Mouse (Mus musculus) gastrocnemius, postnatal 10 days (tissue): ENCODE measurements around the gene Ppargc1a. TPM values are rescaled to one million over a fixed set of nuclear protein-coding genes. Genes with fewer than 3 reads are reported as not detected.

Experiments used
- DNase-seq: peaks from one replicate; pipeline ENCODE4 v3.0.0; 2021; ENCODE audit warnings: mixed read lengths
- total RNA-seq, 2 experiments: library from RNA; stranded (reverse); gene quantifications; 2 replicates each; pipeline ENCODE4 v1.2.3; 2021

The Ppargc1a gene
- total RNA-seq, 2 experiments from 2014 or later: 22.4 to 27.0 TPM

GRCm38 (mm10) chr5:51553251-51553650 is 14.3 kb downstream of the Ppargc1a start:
- DNase-seq: no peak

DNA sequence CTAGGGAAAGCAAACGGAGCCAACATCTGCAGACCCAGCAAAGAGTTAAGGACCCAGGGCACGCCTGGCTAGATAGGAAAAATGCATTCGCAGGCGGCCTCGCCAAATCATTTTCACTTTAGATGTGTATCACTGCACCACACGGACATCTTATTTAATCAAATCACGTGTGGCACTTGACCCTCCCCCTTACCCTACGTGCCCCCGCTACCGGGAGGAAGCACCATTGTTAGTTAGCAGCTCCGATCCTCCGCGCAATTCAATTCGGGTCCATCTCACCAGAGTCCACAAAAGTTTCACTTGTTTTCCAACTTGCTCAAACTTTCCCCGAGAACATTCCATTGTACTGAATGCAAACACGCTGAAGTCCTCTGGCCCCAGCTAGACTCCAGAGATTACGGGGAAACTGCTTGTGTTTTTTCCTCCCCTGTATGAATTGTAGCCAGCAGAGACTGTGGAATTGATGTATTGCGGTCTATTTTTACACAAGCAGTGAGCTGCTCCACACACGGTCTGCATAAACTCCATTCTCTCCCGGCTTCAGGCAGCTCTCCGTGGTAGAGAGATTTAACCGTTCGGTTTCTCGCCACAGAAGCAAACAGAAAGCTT is 14.9 kb downstream of the Ppargc1a start:
- DNase-seq: peak; percentile 50

- DNase-seq: no peak
These were observed 15.6 kb downstream of the Ppargc1a start for GRCm38 (mm10) chr5:51551852-51552482.

DNA sequence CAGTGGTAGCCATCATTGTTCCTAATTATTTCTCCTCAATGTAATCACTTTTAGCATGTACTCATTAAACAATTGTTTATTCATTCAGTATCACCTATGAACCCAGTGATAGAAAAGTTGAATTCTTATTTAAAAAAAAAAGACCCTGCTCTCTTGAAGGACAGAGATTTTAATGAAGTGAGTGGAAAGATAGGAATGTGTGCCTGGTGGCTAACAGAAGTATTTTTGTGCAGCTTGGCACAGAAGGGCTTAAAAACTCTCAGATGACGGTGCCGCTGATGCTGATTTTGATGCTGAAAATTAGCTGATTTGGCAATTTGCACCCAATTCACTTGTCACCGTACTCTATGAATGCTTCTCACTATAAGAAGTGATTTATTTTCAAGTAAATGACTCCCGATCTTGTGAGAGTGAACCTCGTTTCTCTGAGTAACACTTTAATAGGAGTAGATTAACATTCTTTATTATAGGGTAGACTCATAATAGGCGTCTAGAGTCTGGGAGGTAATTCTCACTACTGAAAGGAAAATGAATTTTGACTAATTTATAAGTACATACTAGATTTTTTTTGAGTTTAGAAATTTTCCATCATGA is 20.0 kb downstream of the Ppargc1a start:
- no peak for DNase-seq

DNA sequence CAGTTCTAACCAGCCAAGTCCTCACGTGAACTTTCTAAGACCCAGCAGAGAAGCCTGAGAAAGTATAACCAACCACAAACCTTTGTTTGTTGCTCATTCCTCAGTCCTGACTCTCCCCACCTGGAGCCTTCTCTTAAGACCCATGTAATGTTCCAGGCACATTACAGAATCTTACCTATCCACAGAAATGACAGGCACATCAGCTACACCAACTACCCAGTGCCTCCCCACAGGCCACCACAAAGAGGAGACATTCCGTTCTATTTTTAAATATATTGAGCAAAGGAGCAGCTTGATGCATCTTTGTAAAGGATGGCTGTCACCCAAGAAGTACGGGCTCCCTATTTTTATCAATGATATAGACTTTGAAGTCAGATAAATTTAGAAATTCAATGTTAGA is 20.7 kb downstream of the Ppargc1a start:
- no peak for DNase-seq

DNA sequence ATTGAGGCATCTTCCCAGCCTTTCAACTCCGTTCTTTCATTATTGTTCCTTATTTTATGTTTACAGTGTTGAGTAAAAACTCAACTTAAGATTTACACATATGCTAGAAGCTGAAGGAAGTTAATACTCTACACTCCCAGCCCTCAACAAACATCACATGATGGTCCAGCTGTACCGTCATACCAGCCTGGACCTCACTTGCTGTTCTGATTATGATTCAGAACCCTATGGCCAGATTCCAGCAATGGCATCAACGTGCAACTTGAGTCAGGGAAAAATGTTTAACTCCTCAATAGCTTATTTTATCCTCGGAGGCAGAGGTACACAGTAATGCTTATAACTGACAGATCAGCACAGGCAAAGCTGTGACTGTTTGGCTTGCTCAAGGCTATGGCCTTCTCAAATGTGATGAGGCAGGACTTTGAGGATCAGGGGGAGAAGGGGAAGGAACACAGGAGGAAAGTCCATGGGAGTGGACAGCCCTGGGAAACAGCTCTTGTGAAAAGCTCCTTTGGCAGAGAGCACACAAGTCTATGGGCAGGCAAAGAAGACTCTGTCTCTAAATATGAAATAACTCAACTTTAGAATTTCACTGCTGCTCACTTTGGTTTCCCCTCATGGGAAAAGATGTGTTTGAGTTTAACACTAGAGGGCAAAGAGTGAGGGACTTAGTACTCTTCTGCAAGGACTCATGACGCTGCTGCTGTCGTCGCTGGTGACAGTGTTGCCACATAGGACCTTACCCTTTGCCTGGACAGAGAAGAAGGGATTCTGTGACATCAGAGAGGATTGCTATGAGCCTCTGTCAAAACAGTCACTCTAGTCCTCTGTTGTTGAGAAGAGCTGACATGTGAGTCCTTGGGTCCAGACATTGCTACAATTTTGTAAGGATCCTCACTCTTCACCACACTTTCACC is 22.1 kb downstream of the Ppargc1a start:
- DNase-seq: no peak

- DNase-seq: no peak
These were observed 23.3 kb downstream of the Ppargc1a start for GRCm38 (mm10) chr5:51544141-51544735.

DNA sequence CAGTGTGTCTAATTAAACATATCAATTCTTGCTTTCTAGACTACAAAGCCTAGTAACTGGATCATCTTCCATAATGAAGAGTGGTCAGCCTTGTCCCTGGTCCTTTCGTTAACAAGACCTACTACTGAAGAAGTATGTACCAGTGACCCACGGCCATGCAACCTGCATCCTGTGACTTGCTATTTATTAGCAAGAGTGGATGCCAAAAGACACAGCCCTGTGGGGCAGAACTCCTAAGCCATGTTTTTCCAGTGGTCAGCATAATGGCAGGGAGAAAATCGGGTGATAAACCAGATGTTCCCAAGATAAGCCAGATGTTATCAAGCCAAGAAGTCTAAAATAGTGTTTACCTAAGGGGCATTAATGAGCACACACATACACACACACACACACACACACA is 26.0 kb downstream of the Ppargc1a start:
- no peak for DNase-seq

- no peak for DNase-seq
These were observed 26.7 kb downstream of the Ppargc1a start for GRCm38 (mm10) chr5:51540816-51541215.

- no peak for DNase-seq
These were observed 28.0 kb downstream of the Ppargc1a start for GRCm38 (mm10) chr5:51539563-51539962.

DNA sequence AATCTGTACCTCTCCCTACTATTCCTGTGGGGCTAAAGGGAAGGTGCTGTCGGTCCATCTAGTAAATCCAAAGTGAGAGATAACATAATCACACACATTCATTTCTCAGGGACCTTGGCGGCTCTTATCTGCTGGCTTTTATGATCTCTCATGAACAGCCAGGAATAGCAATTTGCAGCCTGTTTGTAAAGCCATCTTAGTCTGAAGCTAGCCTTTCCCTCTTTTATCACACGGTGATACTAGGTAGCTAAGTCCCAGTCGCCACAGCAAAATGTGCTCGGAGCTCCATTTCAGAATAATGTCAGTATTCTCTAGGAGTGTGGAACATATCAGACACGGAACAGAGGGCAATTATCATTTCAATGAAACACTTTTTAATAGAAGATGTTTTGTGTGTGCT is 29.2 kb downstream of the Ppargc1a start:
- DNase-seq: no peak

DNA sequence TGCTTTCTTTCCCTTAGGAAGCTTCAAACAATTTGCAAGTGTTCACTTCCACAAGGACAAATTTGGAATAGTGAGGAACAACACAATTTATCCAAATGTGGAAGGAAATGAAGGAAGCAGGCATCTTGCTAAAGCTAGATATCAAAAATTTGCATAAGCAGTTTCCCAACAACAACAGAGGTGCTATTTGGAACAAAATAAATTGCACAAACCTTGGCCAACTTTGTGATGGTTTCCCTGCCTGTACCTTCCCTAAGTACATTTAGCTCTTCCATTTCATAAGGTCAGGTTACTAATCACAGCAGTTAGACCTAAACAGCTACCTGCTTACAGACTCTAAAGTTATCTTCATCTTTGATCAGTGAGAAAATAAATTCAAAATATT is 29.9 kb downstream of the Ppargc1a start:
- no peak for DNase-seq

GRCm38 (mm10) chr5:51537009-51537645 is 30.4 kb downstream of the Ppargc1a start:
- DNase-seq: no peak

GRCm38 (mm10) chr5:51534456-51534855 is 33.1 kb downstream of the Ppargc1a start:
- DNase-seq: peak; percentile 10

GRCm38 (mm10) chr5:51531286-51531685 is 36.2 kb downstream of the Ppargc1a start:
- peak; percentile 18 for DNase-seq

GRCm38 (mm10) chr5:51529444-51529843 is 38.1 kb downstream of the Ppargc1a start:
- DNase-seq: no peak

GRCm38 (mm10) chr5:51528165-51528498 is 39.4 kb downstream of the Ppargc1a start:
- DNase-seq: no peak

DNA sequence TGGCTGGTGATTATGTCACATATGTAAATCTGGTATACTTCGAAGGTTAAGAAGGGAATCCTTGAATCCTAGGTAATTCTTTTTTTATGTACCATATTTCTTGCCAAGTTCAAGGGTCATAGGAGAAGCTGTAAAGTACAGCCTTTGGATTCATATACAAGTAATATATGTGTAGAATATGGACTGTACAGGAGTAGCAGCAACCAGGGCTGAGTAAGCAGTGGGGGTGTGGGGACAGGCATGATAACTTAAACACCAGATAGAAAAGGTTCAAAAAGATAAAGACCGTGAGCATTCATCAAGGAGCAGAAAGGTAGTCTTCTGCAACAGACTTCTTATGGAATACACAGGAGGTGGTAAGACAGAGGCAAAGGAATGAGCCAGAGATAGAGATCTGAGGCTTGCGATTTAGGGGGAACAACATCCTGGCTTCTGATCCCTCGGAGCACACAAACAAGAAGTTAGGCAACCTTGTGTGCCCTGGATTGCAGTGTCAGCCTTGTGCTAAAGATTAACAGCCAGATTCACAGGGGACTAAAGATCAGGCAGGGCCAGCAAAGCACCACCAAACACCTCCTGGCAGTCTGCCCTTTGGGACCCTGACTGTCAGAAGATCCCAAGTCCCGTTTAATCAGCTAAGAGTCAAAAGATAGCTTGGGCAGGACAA is 39.9 kb downstream of the Ppargc1a start:
- no peak for DNase-seq

DNA sequence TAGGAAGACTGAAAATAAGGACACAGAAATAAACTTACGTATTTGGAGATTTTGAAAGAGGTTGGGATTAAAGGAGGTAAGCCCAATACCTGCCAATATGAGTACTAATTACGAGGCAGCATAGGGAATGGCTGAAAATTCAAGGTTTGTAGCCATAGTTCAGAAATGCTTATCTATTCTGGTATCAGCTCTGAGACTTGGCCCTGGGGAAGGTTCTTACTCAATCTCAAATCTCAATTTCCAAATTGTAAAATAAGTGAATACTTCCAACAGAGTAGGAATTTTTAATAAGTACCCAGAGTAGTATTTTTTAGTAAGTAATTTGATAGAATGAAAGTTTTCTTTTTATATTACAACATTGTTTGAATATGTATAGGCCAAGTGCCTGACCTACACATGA is 41.7 kb downstream of the Ppargc1a start:
- no peak for DNase-seq

DNA sequence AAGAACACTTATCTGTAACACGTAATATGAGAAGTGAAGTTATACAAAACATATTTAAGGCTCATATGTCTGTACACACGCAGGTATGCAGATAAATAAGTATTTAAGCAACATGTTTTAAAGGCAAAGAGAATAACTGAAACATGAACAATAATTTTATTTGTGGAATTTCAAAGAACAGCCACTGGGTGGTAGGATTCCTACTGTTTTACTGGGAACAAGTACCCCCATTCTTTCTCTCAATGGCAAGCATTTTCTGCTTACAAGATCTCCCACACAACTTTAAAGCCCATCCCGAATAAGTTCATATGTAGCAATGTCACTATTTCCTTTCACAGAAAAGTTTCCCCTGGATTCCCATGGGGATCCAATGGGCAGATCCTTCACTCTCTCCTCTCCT is 46.7 kb downstream of the Ppargc1a start:
- DNase-seq: no peak

DNA sequence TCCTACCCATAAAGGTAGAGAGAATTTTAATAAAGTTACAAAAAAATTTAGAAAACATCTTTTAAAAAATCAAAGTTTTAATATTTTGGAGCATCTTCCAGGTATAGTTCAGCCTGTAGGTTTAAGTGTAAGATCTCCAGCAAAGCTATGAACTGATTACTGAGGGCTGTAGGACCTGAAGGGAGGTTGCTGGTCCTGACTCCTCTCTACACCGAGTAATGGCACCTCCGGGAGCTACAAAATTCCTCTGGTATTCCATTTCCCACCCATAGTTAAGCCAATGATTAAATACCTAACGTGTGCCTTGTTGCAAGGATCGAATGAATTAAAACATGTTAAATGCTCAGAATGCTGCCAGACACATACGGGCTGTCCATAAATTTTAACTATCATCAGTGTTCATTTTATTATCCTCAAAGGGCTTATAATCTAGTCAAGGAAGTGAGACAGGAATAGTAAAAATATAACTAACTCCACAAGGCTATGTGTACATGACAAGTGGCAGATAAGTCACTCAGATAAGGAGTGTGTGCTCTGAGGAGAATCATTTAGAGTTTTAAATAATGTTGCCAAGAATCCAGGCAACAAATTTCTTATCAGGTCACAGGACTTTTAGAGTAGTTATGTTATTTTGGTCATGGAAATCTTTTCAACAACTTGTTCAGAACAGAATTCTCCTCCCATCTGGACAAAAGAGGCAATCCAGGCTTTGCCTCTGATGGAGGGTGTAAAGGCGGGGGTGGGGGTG is 49.9 kb downstream of the Ppargc1a start:
- no peak for DNase-seq
